Mouse (Mus musculus) 3T3-L1 (cell line): ENCODE measurements around the gene Dusp18.

ENCODE experiments used
- DNase-seq: peaks from one replicate; pipeline ENCODE4 v3.0.0-alpha.2; 2015; ENCODE audit warnings: low read depth, low spot score

Gene Dusp18

GRCm38 (mm10) chr11:3930019-3930418 is 35.0 kb downstream of the Dusp18 start:
- DNase-seq = no peak

- no peak for DNase-seq
These were observed 35.9 kb downstream of the Dusp18 start for GRCm38 (mm10) chr11:3930931-3931330.

- DNase-seq = peak; percentile 43
These were observed 36.6 kb downstream of the Dusp18 start, which contains the start of gene Tcn2 for GRCm38 (mm10) chr11:3931511-3932211. Tcn2 (minus strand) TSS chr11:3932159.

- no peak for DNase-seq
These were observed 38.8 kb downstream of the Dusp18 start for GRCm38 (mm10) chr11:3933756-3934285.

- DNase-seq = no peak
These were observed 40.1 kb downstream of the Dusp18 start for GRCm38 (mm10) chr11:3935135-3935534.

- no peak for DNase-seq
These were observed 41.3 kb downstream of the Dusp18 start for GRCm38 (mm10) chr11:3936318-3936717.

- no peak for DNase-seq
These were observed 42.4 kb downstream of the Dusp18 start for GRCm38 (mm10) chr11:3937321-3937874.

GRCm38 (mm10) chr11:3941371-3941770 is 46.3 kb downstream of the Dusp18 start:
- DNase-seq = no peak

- DNase-seq = no peak
These were observed 51.3 kb downstream of the Dusp18 start for GRCm38 (mm10) chr11:3946386-3946785.
